Mouse (Mus musculus) hematopoietic stem cell, adult 5-6 weeks (primary cell): ENCODE data around the gene Rbm33. TPM values are rescaled to one million over a fixed set of nuclear protein-coding genes. Genes with fewer than 3 reads are reported as not detected.

Experiments used
- ATAC-seq, 2 experiments: fragments of 125-278 bp in 1 of 2; replicated peaks in 1 of 2; 2 replicates each; pipeline ENCODE4 v1.8.0; 2016 to 2017; ENCODE audit warnings: inconsistent platforms in 2 of 2, mild to moderate bottlenecking in 2 of 2, moderate number of reproducible peaks in 2 of 2, low read depth in 1 of 2, moderate TSS enrichment in 1 of 2; ENCODE audit not compliant: low FRiP score in 2 of 2, poor library complexity in 2 of 2, severe bottlenecking in 2 of 2, insufficient read depth in 1 of 2, low TSS enrichment in 1 of 2
- total RNA-seq: library from RNA; stranded (forward); fragments of 172-1452, 232-1000 nt; gene quantifications from 2 replicates; pipeline ENCODE4 v1.2.3, GENCODE M21; 2017

Gene Rbm33
- total RNA-seq, 1 experiment from 2014 or later = 81.1 TPM

DNA sequence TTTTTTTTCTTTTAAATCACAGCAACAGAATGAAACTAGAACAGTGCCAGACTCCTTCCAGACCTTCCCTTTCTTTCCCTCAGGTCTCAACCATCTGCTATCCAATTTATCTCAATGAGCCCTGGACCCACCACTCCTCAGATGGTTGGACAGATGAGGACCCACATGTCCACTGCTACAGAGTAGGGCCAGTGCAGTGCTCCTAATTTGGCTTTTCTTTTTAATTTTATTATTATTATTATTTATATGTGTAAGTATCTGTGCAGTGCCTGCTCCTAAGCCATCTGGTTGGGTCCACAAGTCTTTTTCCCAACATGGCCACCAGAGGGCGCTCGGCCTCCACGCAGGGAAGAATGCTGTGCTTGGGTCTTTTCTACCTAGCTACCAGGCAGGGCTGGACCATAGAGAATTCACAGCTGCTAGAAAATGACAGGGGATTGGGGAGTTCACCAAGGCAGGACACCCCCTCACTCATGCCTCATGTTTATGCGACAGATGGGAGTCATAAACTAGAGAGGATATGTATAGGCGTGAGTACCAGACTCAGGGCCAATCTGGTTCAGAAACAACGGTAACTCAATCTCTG, 134.2 kb downstream of the Rbm33 start:
- peak; percentile 67 to 74; a peak in 3 of 4 replicates for ATAC-seq

DNA sequence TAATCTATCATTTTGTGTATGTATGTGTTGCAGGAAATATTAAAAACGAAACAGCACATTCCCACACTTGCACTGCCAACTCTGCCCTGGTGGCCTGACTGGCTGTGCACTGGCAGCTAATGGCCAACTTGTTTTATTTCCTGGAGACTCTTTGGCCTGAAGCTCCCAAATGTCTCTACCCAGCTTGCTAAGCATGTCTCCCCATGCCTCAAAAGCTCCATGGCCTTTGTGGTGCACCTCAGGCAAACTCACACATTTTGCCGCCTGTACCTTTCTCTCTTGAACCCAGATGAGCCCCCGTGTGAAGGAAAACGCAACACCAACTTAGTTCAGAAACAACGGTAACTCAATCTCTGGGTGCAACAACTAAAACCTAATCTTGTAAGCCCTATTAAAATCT, 136.2 kb downstream of the Rbm33 start:
- no peak for ATAC-seq

DNA sequence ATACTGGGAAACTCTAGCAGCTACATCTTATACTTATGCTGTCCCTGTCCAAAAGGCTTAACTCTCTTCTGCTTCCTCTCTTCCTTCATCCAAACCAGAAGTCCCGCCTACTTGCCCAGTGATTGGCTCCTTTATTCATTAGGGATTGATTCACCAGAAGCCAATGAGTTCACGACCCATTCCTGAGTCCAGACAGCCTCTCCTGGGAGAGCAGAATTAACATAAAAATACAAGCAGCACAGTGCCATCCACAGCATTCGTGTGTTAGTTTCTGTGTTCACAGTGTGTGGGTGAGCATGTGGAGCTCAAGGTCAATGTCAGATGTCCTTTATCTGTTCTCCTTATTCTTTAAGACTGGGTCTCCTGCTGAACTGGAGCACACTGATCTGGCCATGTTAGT, 136.6 kb downstream of the Rbm33 start:
- no peak for ATAC-seq

DNA sequence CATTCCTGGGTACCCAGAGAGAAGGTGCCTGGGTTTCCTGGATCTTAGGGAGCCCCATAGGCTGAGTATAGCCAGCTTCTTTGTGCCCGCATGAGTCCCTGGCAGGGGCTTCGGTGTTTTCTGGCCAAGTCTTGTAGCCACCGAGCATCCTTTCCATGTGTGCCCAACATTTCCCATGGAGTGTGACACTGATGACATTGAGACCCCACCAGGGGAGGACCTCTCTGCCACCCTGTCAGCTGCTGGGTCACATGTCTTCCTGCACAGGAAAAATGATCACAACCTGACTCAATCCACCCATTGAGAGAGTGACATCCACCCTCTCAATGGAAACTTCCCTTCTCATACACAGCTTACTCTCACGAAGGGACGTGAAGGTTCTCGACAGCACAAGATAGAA, 137.6 kb downstream of the Rbm33 start:
- no peak for ATAC-seq

DNA sequence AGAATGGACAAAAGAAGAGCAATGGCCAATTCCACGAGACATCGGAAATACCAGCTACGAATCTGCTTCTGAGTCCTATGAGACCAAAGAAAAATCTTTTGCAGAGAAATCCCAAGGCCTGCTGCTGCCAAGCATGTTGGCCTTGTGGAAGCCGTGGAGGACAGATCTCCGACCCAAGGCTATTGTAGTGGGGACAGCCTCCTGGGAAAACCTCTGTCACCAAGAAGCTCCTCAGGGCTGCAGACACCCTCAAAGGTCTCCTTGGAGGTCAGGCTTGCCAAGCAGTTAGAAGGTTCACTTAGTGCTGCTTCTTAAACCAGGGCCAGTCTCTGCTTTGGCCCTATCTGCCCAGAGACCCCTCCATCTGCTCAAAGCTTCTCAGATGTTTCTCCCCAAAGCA, 138.8 kb downstream of the Rbm33 start:
- no peak for ATAC-seq

DNA sequence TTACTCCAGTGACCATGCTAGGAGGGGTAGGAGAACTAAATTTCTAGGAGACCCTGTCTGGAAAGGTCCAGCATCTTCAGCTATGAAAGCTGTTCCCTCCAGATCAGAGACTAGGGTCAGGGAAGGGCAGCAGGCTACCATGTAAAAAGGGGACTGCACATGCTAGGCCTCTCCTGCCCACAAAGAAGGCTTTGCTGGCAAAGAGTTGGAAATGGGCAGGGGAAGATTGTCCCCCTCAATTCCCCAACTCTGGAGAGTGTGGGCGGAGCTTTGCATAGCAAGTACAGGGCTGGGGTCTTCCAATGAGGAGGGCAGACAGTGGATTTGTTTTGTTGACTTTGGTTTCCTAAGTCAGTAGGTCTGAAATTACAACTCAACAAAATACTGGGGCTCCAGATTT, 139.4 kb downstream of the Rbm33 start:
- ATAC-seq = no peak

DNA sequence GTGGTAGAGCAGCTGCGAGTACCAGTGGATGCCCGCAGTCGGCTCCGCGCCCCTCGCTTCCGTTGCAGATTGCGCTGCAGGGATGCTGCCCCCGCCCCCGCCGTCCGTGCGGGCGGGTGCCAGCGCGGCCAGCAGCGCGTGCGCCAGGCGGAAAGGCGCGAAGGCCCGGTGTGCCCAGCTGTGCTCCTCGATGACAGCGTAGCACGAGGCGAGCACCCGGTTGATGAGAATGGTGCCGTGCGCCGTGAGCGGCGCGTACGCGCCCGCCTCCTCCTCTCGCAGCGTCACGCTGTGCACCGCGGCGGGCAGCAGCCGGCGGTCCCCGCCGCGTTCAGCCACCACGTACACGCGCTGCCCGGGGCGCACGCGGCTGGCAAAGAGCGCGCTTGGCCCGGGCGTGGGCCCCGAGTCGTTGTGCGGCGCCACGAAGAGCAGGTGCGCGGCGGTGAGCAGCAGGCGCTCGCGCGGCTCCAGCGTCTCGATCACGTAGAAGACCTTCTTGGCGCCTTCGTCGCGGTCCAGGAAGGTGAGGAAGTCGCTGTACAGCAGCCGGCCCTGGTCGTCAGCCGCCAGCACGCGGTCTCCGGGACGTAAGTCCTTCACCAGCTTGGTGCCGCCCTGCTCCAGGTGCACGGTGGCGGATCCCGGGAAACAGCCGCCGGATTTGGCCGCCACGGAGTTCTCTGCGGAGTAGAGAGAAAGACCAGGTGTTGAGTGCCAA, 141.2 kb downstream of the Rbm33 start:
- no peak for ATAC-seq

DNA sequence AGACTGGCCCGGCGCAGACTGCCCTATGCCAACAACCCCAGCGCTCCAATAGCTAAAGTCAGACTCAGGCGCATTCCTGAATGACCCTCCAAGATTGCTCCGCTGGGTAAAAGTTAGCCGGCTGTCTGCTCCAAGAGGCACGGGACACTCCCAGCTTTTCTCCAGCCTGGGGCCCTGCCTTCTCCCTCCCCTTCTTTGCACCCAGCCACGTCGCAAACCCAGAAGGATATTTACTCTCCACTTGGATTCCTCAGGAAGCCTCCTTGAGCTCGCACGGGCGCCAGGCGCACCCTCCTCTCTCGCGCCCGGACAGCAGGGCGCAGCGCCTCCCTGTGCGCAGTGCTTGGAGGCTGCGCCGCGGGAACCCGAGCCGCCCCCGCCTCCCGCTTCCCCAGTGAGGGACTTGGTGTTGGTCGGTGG, 141.9 kb downstream of the Rbm33 start:
- no peak for ATAC-seq

DNA sequence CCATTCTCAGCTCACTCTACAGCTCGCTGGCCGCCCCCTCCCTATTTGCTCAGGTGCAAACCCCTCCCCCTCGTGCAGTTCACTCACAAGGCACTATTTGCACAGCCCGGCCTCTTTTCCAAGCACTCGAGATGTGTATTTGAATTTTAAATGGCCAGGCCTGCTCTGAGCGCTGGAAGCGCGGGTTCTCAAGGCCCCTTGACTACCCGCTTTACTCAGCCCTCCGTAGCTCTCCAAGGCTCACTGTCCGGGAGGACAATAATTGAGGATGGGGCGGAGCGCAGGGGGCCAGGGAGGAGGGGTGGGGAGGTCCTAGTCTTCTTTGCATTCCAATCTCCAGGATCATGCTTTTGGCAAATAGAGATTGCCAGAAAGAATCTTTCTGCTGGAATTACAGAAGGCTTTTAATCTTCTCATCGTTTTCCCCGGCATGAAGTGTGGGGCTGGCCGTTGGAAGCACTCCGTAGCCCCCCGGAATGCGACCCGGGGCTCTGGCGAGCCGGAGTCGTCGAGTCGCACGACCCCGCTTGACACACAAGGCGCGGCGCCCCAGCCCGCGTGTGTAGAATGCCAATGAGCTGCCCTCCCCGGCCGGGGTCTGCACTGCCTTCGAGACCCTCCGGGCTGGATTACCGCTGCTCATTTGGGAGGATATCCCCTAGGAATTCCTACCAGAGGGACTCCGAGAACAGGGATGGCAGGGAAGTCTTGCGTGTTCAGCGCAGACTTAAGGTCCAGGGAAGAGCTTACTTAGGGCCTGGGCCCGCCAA, 142.7 kb downstream of the Rbm33 start:
- no peak for ATAC-seq

DNA sequence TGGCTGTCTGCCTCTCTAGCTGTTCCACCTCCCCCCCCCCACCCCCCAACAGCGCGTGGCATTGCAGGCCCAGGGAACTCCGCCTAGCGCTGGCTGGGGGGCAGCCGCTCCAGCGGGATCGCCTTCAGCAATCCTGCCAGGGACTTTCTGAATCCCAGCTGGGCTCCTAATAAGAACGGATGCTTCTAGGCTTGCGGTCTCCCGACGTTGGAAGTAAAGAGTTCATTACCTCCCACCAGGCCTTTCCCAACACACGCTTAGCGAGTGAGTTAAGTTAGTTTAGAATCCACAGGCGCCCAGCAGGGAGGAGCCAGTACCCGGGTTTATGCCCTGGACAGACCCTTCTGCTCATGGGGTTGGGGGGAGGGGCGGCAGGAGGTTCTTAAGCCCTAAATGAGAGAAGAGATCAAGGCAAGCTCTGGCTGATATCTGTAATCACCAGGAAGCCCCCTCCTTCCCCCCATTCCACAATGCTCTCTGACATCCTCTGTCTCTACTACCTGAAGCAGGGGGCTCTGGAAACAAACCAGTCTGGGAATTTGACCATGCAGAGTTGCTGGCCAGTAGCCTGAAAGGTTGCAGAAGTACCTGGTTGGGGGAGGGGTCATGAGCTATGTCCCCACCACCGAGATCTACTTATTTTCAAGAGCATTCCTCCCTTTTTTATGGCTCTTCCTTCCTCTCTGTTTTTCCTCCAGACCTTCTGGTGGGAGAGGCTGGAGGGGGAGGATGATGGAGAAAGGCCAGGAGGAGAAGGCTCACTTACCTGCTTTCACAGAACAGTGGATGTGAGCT, 143.8 kb downstream of the Rbm33 start:
- no peak for ATAC-seq

DNA sequence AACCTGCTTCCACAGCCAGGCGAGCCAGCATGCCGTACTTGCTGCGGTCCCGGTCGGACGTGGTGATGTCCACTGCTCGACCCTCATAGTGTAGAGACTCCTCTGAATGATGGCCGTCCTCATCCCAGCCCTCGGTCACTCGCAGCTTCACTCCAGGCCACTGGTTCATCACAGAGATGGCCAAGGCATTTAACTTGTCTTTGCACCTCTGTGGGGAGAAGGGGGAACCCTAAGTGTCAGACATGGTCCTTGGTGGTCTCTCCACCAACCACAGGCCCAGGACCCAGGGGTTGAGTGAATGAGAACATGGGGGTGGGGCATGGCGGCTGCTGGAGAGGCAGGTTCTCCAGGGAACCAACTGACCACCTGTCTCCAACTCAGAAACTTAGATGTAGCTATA, 144.5 kb downstream of the Rbm33 start:
- no peak for ATAC-seq

DNA sequence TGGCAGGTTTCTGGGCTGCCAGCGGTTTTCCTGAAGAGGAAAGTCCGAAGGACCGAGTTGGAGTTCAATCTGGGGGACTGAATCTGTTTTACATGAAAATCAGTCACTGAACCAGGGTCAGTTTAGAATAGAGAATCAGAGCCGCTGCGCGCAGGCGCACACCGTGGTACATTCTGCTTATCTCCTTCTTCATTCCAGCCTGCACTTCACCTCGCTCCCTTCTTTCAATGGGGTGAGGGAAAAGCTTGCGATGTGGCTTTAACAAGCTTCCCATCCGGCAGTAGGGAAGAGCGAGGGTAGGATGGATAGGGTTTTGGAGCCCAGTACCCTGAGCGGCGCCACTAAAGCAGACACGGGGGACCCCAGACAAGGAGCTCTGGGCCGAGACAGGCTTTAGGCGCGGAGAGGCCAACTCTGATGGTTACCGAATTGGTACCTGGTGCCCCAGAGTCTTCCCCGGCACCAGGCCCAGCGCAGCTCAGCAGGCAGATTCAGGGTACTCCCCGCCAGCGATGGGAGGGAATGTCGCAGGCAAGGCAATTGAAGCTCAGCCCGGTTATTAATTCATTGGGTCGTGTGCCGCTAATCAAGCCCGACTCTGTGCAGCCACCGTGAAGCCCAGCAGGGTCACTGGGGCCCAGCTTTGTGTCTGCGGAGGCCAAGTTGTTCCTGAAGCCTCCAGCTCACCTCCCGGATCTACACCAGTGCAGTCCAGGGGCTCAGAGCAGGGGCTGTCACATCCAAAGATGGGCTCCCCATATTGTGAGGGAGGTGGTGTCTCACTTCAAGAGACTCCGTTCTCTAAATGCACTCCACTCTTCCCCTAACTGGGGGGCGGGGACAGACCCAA, 146.0 kb downstream of the Rbm33 start:
- no peak for ATAC-seq

DNA sequence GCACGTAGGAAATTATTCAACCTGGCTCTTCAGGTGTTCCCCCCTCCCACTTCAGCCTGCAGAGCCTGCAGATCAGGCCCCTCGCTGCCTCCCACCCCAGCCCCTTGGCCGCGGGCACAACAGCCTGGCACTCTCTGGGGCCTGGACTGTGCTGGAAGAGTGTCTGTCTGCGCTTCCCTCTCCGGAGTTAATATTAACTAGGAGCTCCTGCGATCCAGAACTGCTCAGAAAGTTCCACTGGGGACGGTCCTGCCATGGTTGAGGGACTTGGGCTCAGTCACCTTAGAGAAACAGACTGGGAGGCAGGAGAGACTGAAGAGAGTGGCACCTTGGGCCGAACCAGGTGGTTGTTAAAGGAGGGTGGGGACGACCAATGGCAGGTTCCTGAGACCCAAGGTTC, 146.7 kb downstream of the Rbm33 start:
- no peak for ATAC-seq

DNA sequence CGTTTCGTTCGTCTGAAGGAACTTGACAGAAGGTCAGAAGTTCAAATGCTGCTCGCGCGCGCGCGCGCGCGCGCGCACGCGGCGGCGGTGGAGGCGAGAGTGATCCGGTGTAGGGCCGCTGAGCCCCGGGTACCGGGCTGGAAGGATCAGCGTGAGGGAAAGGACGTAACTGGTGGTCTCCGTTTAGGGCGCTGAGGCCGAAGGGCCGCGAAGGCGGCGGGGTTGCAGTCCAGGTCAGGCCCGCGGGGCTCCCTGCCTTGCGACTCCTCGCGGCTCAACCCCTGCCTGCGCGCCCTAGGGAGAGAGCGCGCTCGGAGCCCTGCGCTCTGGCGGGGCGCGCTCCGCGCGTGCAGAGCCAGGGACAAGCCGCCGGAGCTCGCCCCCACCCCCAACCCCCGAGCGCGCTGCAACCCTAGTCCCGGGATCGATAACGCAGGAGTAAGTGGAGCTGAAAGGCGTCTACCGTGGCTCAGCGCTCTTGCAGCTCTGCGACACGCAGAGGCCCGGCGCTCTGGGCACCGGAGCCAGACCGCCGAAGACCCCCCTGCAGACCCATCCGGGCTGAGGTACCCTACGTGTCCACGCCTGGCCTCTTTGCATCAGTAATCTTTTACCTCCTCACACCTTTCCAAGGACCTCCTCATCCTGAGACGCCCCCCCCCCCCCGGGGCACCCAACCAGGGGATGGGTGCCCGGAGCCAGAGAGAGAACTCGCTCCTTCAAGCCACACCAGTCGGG, 147.6 kb downstream of the Rbm33 start:
- ATAC-seq = no peak

DNA sequence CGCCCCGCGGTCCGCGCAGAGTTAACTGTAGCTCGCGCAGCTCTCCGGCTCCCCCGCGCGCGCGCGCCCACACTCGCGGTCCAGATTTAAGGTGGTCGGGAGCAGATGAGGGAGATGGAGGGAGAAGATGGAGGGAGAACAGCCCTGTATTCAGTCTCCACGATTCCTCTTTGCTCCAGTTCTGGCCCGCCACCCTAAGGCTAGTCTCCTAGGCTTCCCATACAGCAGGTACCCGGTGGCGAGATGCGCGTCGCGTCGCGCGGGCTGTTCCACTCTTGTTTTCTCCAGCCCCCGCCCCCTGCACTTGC, 148.1 kb downstream of the Rbm33 start:
- no peak for ATAC-seq

DNA sequence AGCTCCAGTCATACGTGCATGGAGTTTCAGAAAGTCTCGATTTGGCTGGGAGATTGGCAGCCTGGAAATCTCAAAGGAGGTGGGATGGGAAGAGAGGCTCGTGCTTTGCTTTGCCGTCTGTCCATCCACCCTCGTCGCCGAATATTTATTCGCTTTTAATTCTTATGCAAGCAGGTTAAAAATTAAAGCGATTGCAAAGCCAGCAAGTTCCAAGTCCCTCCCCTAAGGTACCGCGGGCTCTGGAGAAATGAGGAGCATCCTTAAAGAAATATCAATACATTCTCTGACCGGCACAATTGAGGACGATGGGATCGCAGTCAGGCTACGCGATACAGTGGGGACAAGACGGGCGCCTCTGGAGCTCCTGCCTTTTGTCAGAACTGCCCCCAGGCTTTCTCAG, 148.6 kb downstream of the Rbm33 start:
- no peak for ATAC-seq

DNA sequence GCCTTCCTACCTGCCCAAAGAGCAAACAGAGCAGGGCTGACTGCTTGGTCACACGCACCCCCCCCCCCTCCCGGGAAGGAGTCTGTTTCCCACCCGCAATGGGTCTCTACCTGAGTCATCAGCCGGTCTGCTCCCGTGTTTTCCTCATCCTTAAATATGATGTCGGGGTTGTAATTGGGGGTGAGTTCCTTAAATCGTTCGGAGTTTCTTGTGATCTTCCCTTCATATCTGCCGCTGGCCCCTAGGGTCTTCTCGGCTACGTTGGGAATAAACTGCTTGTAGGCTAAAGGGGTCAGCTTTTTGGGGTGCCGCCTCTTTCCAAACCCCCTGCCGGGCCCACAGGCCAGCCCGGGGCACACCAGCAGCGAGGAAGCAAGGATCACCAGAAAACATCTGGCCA, 149.4 kb downstream of the Rbm33 start:
- no peak for ATAC-seq
